ENCODE assay signal across 8 mouse cellular contexts in genomic region chr10:58255954-58256353, GRCm38 (mm10). TPM values are rescaled to one million over a fixed set of nuclear protein-coding genes. Genes with fewer than 3 reads are reported as not detected.
DNase-seq lines count a peak whose midpoint lies in the region; ATAC-seq and TF ChIP-seq lines count a peak whose summit lies in the region.

No protein-coding gene starts in this region.

- no peaks in the 10 kb centered on the region for H3K27me3 ChIP-seq in testis, adult 2 months (ENCODE audit: control insufficient read depth, insufficient read depth, low read length)
- no peaks in the 10 kb centered on the region for H3K27me3 ChIP-seq in forebrain, embryonic 11.5 days (ENCODE audit: control insufficient read depth, insufficient read depth, low read length)
- no peaks in the 10 kb centered on the region for H3K27me3 ChIP-seq in limb, embryonic 12.5 days

- H3K36me3 ChIP-seq in testis, adult 2 months (ENCODE audit: control insufficient read depth, insufficient read depth, low read length), result peaks cover 3% of the 10 kb centered on the region
- no peaks in the 10 kb centered on the region; the same call in 1 of the 2 replicates for H3K36me3 ChIP-seq in forebrain, embryonic 11.5 days (ENCODE audit: control insufficient read depth, insufficient read depth, low read length)
- peaks cover 27% of the 10 kb centered on the region for H3K36me3 ChIP-seq in limb, embryonic 12.5 days

- WGBS in forebrain, embryonic 11.5 days, result 12% methylated on average over 4 of the region's 4 CpGs
- 6% methylated on average over 4 of the region's 4 CpGs for WGBS in limb, embryonic 12.5 days

- ATAC-seq in forebrain, embryonic 11.5 days (replicated peaks; ENCODE audit: low FRiP score), result no peak
- ATAC-seq in limb, embryonic 12.5 days (ENCODE audit: insufficient number of reproducible peaks, insufficient read depth, low FRiP score, low TSS enrichment, low read depth), result no peak

- no peak for TF ChIP-seq POLR2A in testis, adult 2 months (IDR thresholded peaks at IDR 0.05; ENCODE audit: control insufficient read depth, low read depth, low read length)

- peak overlapping the region; percentile 78 for H3K9ac ChIP-seq in forebrain, embryonic 11.5 days (ENCODE audit: low read length)
- peak overlapping the region; percentile 83 for H3K9ac ChIP-seq in limb, embryonic 12.5 days (replicated peaks)

- no peaks in the 10 kb centered on the region for H3K9me3 ChIP-seq in forebrain, embryonic 11.5 days (ENCODE audit: control insufficient read depth, low read length)
- H3K9me3 ChIP-seq in limb, embryonic 12.5 days, result no peaks in the 10 kb centered on the region

- peak overlapping the region; percentile 97 for H3K4me3 ChIP-seq in testis, adult 2 months (ENCODE audit: control insufficient read depth, low read depth, low read length)
- peak overlapping the region; percentile 74 for H3K4me3 ChIP-seq in forebrain, embryonic 11.5 days (ENCODE audit: low read depth, low read length)
- peak overlapping the region; percentile 82 for H3K4me3 ChIP-seq in limb, embryonic 12.5 days (replicated peaks)

- H3K27ac ChIP-seq in testis, adult 2 months (ENCODE audit: control insufficient read depth, insufficient read depth, low read depth, low read length), result no peak overlapping the region; the same call in 1 of the 2 replicates
- H3K27ac ChIP-seq in forebrain, embryonic 11.5 days (ENCODE audit: low read depth, low read length), result no peak overlapping the region
- no peak overlapping the region for H3K27ac ChIP-seq in limb, embryonic 12.5 days

- no peak for DNase-seq in testis, postnatal 10 days (ENCODE audit: low spot score)
- no peak for DNase-seq in forebrain, embryonic 11.5 days (ENCODE audit: low spot score)
- DNase-seq in naive thymus-derived CD4-positive, alpha-beta T cell, adult 2 months (ENCODE audit: low read depth), result peak; percentile 9
- no peak for DNase-seq in urinary bladder, postnatal 36 days (ENCODE audit: low spot score in 2 of 2)
- no peak for DNase-seq in spleen, adult 12 weeks (ENCODE audit: low spot score)
- DNase-seq in layer of hippocampus, adult 18-20 months (ENCODE audit: low spot score in 2 of 2), result no peak

- peak overlapping the region; percentile 41 for H3K4me2 ChIP-seq in forebrain, embryonic 11.5 days (ENCODE audit: low read depth, low read length, severe bottlenecking)
- H3K4me2 ChIP-seq in limb, embryonic 12.5 days, result peak overlapping the region; percentile 60

- H3K4me1 ChIP-seq in testis, adult 2 months (ENCODE audit: control insufficient read depth, insufficient read depth, low read length), result no peaks in the 10 kb centered on the region
- no peaks in the 10 kb centered on the region; the same call in 1 of the 2 replicates for H3K4me1 ChIP-seq in forebrain, embryonic 11.5 days (replicated peaks; ENCODE audit: control insufficient read depth, insufficient read depth, low read length)
- H3K4me1 ChIP-seq in limb, embryonic 12.5 days (replicated peaks), result peaks cover 4% of the 10 kb centered on the region; the same call in 1 of the 2 replicates

- no peak for TF ChIP-seq CTCF in testis, adult 2 months (IDR thresholded peaks at IDR 0.05; ENCODE audit: control insufficient read depth, insufficient read depth, insufficient replicate concordance, low read depth, low read length)

RNA-seq across cellular contexts. Expression of gene Gcc2, which starts 0.7 kb away (rescaled TPM):
- 14.4 and 17.3 TPM in 2 replicates for polyA plus RNA-seq in testis, adult 2 months (2012; rRNA removed)
- 45.7 and 48.0 TPM in 2 replicates for polyA plus RNA-seq in forebrain, embryonic 11.5 days (2014; fragmentation: Nextera tagmentation; extraction: Ambion mirVana)
- 62.5 and 71.3 TPM in 2 replicates for polyA plus RNA-seq in limb, embryonic 12.5 days (2016; fragmentation: Nextera tagmentation; extraction: Ambion mirVana)
- total RNA-seq in layer of hippocampus, adult 18-20 months (2021), result 10 to 100 TPM; 77.6 to 89.1 TPM

RNA-seq across cellular contexts. Expression of gene Gm4981, which starts 19.5 kb away (rescaled TPM):
- polyA plus RNA-seq in testis, adult 2 months (2012; rRNA removed), result 0.20 and 0.29 TPM in 2 replicates
- not detected in 2 replicates for polyA plus RNA-seq in forebrain, embryonic 11.5 days (2014; fragmentation: Nextera tagmentation; extraction: Ambion mirVana)
- not detected in 2 replicates for polyA plus RNA-seq in limb, embryonic 12.5 days (2016; fragmentation: Nextera tagmentation; extraction: Ambion mirVana)
- not detected for total RNA-seq in layer of hippocampus, adult 18-20 months (2021)

RNA-seq across cellular contexts. Expression of gene Duxf3, which starts 23.5 kb away (rescaled TPM):
- polyA plus RNA-seq in testis, adult 2 months (2012; rRNA removed), result 4.0 and 4.8 TPM in 2 replicates
- polyA plus RNA-seq in forebrain, embryonic 11.5 days (2014; fragmentation: Nextera tagmentation; extraction: Ambion mirVana), result not detected in 2 replicates
- polyA plus RNA-seq in limb, embryonic 12.5 days (2016; fragmentation: Nextera tagmentation; extraction: Ambion mirVana), result not detected in 2 replicates
- not detected for total RNA-seq in layer of hippocampus, adult 18-20 months (2021)

RNA-seq across cellular contexts. Expression of gene AW822073, which starts 31.2 kb away (rescaled TPM):
- 3.1 and 4.6 TPM in 2 replicates for polyA plus RNA-seq in testis, adult 2 months (2012; rRNA removed)
- not detected in 2 replicates for polyA plus RNA-seq in forebrain, embryonic 11.5 days (2014; fragmentation: Nextera tagmentation; extraction: Ambion mirVana)
- polyA plus RNA-seq in limb, embryonic 12.5 days (2016; fragmentation: Nextera tagmentation; extraction: Ambion mirVana), result not detected in 2 replicates
- total RNA-seq in layer of hippocampus, adult 18-20 months (2021), result not detected
